Mouse (Mus musculus): ENCODE data around the gene Ostc. TPM values are rescaled to one million over a fixed set of nuclear protein-coding genes. Genes with fewer than 3 reads are reported as not detected.

The Ostc gene
- total RNA-seq, 1 experiment from 2014 or later = 97.0 TPM

Other genes with a start within 250 kb of the Ostc start
- gene Etnppl, start 92.0 kb downstream of the Ostc start, total RNA-seq (2021) = 0.64 and 4.7 TPM in 2 replicates
- 654 and 801 TPM in 2 replicates for gene Rpl34, start 21.0 kb upstream of the Ostc start, total RNA-seq (2021)

Data from adrenal gland, postnatal 14 days (tissue).